Mouse (Mus musculus) inflammation-experienced regulatory T-cells, adult 6 months (primary cell): Measurements from ENCODE around the gene Dctn1. TPM values are rescaled to one million over a fixed set of nuclear protein-coding genes. Genes with fewer than 3 reads are reported as not detected.

Experiments
- ATAC-seq: one replicate; pipeline ENCODE4 v1.8.0; 2017
- polyA plus RNA-seq, 3 experiments: library from polyadenylated mRNA; unstranded; fragments of 100-300 nt; shearing (Covaris generic); gene quantifications; one replicate each; pipeline ENCODE4 v1.2.1; 2017

Dctn1 gene
- 10 to 100 TPM; 15.5 to 21.0 (median 16.1) TPM for polyA plus RNA-seq

DNA sequence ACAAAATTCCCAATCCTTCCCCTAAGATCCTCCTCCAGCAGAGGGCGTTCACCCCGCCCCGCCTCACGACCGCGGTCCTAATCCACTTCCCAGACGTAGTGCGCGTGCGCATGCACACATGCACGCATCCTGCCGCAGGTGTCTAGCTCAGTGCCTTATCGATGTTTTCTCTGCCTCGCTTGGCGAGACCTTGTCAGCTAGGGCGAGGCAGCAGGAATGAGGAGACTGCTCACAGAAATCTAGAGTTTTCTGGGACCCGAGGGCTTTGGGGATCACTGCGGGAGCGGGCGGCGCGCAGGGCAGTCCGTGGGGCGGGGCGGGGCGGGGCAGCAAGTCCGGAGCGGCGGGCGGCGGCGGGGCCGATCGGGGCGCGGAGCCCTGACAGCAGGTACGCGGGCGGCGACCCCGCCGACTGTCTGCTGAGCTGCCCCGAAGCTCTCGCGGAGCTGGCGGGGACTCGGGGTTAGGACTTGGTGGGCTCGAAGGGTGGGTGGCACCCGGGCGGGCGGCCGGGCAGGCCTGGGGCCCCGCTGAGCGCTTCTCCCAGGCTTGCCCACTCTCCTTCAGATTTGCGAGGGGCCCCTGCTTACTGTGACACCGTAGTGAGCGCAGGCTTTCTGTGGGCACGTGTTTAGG lies at the start of gene Dctn1:
TSS of gene Dctn1 (plus strand) at position 314 of the 636 bp plus-strand sequence.
- ATAC-seq: peak; percentile 82

DNA sequence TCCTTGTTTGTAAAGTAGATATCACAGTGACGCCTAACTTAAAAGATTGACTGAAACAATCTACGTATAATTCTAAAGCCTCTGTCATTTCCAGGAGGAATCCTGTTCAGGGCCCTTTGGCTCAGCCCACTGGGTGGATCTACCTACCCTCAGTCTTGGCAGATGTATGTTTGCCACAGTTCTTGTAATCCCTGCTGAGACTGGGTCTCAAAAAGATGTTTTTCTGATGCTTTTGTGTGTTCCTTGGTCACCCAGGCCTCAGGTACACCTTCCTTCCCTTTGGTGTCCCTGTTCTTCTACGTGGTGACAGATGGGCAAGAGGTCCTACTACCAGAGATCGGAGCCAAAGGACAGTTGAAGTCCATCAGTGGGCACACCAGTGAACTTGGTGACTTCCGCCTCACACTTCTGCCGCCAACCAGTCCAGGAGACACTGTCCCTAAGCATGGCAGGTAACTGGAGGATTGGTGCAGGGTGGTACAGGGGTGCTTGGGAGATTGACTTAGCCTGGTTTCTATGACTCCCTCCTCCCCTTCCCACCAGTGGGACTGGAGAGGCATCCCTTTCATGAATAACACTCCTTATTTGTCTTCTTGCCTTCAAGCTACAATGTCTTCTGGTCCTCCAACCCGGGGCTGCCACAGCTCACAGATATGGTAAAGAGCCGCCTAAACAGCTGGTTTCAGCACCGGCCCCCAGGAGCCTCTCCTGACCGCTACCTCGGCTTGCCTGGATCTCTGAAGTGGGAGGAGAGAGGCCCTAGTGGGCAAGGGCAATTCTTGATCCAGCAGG lies 49.2 kb upstream of the Dctn1 start:
- ATAC-seq: no peak

DNA sequence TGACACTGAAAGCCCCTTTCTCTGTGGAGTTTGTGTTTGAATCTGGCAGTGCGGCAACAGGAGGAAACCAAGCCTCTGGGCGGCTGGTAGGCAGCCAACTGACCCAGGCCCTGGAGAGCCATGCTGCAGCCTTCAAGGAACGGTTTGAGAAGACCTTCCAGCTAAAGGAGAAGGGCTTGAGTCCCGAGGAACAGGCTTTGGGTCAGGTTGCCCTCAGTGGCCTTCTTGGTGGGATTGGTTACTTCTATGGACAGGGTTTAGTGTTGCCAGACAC lies 48.6 kb upstream of the Dctn1 start:
- ATAC-seq: no peak

DNA sequence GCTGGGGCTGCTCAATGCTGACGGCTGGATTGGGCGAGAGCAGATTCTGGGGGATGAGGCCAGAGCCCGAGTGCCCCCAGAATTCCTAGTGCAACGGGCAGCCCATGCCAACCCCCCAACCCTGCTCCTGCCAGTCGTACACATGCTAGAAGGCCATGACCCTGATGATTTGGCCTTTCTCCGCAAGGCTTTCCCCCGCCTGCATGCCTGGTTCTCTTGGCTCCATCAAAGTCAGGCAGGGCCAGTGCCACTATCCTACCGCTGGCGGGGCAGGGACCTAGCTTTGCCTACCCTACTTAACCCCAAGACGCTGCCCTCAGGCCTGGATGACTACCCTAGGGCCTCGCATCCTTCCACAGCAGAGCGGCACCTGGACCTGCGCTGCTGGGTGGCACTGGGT lies 48.1 kb upstream of the Dctn1 start:
- no peak for ATAC-seq

DNA sequence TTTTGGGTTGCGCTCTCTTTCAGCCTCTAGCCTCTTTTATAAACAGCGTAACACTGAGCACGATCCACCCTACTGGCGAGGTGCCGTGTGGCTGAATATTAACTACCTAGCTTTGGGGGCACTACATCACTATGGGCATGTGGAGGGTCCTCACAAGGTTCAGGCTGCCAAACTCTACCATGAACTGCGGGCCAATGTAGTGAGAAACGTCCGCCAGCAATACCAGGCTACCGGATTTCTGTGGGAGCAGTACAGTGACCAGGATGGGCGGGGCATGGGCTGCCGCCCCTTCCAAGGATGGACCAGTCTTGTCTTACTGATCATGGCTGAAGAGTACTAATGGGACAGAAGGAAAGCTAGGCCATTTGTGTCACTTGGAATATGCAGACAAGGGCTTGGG lies 47.4 kb upstream of the Dctn1 start:
- no peak for ATAC-seq

DNA sequence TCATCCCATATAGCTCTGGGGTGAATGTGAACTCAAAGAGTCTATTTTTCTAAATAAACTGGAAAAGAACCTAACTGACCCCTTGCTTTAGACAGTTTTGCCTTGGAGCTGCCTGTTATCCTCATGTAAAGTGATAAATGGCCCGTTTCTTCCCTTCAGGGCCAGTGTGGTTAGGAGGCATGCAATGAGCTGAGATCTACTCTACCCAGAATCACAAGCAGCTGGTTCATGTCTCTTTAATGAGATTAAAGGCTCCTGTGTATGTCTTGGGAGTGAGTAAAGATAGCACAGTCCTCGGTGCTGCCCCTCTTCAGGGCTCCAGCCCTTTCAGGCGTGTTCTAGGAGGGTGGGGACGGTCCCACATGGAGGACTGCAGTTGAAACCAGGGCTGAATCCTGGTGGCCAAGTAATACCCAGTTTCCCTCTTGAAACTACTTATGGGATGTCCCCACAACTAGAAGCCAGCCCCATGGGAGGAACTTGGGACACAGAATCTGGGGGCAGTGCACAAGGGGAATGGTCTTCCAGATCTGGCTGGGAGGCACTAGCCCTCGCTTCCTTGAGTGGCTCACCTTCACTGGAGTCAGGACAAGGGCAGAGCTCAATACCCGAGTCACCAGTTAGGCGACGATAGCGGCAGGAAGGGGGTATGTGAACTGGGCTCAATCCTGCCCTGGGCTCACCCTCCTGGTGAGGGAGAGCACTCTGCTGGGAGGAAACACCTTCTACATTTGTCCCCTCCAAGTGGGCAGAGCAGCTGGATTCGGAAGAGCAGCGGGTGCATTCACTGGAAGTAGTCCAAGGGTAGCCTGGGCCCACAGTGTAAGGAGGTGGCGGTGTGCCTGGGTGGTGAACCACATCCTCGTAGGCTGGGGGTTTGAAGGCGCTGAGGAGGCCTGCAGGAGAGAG lies 46.6 kb upstream of the Dctn1 start:
- no peak for ATAC-seq

DNA sequence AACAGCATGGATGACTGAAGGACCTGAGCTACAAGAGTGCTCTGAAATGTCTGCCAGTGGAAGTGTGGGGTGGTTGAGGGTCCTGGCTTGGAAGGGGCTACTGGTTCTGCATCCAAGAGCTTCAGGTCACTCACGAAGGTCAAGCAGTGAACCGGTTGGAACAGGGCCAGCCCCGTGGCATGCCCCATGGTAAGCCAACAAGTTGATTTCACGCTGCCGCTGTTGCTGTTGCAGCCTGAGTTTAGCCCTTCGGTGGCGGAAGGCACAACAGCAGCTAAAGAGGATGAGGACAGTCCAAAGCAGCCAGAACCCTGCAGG lies 46.0 kb upstream of the Dctn1 start:
- no peak for ATAC-seq

DNA sequence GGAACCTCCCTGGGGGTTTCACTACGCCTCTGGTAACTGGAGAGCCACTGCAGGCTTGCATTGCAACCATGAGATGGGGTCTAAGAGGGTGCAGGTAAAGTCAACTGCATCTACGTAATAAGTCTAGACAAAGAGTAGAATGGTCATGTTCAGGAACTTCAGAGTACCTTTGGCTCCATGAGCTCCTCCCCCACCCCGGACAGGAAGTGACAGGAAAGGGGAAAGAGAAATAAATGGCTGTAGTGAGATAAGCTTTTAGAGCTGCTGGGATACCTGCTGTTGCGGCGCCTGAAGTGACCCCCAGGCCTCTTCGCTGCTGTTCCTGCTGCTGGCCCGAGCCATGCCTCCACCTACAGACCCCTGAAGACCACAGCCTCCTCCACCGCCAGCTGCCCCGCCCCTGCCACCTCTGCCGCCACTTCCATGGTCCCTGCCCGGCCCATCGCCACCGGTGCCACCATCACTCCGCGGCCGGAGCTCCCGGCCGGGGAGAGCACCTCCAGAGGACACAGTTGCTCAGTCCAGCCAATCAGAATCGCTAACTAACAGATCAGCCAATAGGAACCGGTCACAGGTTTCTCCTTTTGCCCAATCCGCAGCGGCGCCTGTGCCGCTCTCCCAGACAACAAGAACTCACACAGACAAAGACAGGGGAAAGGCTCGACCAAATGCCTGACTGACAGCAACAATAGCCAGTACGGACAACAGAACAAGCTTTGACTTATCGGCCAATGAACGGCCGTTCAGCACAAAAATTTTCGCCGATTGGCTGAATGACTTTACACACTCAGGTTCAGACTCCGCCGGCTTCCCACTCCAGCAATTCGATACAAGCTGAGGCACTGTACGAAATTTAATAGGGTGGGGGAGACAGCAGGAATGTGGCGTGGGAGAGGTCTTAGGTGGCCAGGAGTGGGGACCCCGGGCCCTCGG lies 44.5 kb upstream of the Dctn1 start, which contains the start of gene Wbp1:
TSS of gene Wbp1 (minus strand) at position 630 of the 933 bp plus-strand sequence.
- ATAC-seq: peak; percentile 92

DNA sequence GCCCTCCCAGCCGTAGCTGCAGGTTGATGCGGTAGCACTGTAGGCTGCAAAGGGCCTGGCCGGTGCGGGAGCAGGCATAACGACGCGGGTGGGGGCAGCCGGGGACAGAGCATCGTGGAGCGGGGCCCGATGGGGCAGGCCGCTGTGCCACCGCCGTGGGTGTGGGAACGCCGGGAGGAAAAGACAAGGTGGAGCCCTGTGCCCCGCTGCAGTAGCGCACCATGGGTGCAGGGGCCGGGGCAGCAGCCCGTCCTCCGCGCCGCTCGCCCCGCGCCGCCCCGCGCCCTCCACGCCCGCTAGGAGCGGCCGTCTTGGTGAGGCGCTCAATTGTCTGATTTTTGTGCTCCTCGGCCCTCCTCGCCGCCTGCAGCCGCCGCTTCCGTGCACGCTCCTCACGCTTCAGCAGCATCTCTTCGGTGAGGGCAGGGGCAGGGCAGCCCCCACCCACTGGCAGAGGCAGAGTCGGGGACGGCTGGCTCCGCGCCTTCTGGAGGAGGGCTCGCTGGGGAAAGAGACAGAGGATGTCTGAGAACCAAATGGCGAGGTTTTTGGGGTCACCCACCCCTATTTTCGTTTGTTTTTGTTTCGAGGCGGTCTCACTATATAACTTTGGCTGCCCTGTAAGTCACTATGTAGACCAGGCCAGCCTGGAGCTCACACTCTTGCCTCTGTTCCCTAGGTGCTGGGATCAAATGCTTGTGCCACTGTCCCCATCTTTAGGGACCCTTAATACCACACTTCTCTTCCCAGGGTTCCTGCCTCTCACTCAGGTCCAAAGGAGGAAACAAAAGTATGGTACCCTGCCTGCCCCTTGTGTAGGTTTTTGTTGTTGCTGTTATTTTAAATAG lies 43.6 kb upstream of the Dctn1 start:
- ATAC-seq: peak; percentile 5

DNA sequence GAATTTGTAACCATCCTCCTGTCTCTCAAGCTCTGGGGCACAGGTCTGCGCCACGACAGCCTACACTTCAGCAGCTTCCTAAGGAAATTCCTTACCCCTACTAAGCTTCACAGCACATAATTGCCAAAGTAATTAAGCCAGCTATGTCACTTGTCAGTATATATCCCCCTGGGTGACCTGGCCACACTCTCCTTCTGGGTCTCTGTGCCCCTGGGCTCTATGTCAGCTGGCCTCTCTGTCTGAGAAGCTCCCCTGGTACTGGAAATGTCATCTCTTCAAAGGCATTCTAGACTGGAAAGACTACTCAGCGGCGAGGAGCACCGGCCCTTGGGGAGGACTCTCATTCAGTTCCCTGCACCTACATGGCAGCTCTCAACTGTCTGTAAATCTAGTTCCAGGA lies 42.8 kb upstream of the Dctn1 start:
- ATAC-seq: no peak

DNA sequence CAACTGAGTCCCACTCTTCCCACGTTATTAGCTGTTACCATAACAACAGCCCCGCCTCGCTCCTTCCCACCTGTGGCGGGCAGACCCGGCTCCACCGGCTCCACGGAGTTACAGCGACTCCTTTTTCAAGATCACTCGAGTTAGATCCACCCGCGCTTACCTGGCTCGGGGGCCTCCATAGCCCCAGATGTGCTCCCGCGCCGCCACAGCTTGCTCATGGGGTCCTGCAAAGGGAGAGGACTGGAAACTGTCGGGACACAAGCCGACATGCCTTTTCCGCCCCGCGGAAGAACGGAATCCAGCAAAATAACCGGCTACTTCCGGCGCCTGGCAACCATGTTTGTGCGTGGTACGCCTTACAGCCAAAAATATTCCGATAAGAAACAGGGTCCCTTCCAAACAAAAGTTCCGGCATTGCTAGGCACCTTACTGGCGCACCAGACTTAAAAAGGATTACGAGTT lies 40.8 kb upstream of the Dctn1 start:
- peak; percentile 47 for ATAC-seq

DNA sequence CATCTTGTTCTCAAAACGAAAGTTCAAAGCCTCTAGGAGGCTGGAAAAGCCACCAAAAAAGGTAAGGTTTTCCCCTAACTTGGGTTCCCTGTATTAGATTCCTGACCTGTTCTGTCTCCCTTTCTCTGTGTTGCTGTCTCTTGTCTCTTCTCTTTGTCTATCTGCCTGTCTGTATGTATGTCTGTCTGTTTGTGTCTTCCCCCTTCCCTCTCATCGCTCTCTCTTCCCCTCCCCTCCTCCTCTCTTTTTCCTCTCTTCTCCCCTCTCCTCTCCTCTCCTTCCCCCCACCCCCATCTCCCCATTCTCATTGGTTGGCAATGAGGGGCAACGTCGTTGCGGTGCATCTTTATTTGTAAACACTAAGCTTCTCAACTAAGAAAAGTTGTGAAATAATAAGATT lies 40.4 kb upstream of the Dctn1 start, which contains the start of gene Ino80b:
TSS of gene Ino80b (minus strand) at position 101 of the 400 bp plus-strand sequence.
- ATAC-seq: no peak

DNA sequence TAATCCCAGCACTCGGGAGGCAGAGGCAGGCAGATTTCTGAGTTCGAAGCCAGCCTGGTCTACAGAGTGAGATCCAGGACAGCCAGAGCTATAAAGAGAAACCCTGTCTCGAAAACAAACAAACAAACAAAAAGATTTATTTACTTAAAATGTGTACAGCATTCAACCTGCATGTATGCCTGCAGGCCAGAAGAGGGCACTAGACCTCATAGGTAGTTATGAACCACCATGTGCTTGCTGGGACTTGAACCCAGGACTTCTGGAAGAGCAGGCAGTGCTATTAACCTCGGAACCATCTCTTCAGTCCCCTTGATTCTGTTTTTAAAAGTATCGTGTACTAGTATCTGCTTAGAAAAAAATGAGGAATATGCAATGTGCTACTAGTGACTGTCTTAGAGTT lies 38.3 kb upstream of the Dctn1 start:
- ATAC-seq: no peak

DNA sequence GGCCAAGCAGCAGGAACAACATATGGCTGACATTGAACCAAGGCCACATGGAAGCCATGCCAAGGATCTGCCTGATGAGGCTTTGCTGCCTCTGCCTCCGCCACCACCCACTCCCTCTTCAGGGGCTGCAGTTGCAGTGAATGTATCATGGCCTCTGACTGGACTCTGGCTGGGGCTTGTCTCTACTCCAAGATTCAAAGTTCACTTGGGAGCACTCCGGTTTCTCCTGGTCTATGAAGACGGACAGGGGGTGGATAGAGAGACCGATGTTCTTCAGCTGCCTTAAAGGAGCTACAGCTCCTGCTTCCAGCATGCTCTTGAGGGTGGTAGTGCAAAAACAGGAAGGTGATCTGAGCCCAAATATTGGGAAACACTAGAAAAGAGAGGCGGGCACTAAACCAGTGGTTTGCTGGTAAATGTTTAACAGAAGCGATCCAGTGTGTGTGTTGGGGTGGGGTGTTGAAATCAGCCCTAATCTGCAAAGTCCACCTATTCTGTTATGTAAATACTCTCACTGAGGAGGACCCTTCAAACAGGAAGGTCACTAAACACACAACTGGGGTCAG lies 34.2 kb upstream of the Dctn1 start:
- no peak for ATAC-seq

DNA sequence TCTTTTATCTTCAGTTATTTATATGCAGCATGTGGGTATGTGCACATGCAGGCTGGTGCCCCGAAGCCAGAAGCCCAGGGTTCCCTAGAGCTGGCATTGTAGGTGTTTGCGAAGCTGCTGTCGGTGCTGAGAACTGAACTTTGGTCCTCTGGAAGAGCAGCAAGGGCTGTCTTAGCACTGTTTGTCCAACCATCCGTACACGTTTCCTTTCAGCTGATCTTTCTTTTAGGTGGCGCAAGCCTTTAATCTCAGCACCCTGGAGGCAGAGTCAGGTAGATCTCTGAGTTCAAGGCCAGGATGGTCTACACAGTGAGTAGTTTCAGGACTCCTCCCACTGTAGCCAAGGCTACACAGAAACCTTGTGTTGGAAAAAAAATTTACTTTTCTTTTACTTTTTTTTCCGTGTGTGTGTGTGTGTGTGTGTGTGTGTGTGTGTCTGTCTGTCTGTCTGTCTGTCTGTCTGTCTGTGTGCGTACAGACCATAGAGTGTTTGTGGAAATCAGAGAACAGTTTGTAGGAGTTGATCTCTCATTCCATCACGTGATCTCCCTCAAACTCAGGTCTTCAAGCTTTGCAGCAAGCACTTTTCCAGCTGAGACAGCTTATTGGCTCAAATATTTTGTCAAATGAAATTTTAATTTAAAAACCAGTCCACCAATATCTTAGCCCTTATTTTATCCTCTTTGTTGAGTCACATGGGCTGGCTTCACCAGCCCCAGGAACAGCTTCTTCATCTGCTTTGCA lies 33.4 kb upstream of the Dctn1 start:
- no peak for ATAC-seq

DNA sequence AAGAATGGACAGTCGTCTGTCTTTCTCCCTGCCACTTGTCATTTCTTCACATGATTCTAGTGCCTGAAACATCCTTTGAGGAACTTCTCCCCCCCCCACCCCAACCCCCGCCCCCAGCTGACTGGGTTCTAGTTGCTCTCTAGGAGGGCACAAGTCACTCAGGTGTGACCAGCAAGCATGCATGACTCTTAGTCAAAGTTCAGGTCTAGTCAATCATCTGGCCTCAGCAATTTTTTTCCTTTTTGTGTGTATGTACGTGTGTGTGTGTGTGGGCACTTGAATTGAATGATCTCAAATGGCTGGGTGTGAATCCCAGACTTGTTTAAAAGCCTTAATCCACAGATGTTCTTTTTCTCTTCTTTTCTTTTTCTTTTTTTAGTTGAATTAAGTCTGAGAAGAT lies 31.5 kb upstream of the Dctn1 start:
- ATAC-seq: no peak

DNA sequence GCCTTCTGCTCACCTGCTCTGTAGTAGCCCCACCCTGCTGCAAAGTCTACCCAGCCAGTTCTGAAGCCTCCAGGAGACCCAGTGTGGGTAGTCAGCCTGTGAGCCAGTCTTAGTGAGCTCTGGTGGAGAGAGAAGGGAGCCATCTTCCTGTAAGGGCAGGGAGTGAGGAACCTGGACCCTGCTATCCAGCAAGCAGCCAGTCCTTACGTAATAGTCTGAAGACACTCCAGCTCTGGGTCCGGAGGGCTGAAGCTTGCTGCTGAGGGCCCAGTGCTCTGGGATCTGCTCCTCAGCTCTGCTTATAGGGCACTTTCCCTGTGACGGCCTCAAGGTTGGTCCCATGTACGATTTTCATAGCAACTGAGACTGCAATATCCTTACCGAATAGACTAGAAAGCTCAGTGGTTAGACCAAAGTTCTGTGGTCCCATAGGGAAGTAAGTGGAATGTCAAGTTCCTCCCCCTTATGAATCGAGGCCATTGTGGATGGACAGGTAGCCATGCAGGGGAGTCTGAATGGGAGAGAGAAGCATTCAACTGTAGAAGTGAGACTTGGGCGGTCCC lies 30.7 kb upstream of the Dctn1 start, which contains the start of gene Rtkn:
TSS of gene Rtkn (plus strand) at position 513 of the 563 bp plus-strand sequence.
- ATAC-seq: no peak

DNA sequence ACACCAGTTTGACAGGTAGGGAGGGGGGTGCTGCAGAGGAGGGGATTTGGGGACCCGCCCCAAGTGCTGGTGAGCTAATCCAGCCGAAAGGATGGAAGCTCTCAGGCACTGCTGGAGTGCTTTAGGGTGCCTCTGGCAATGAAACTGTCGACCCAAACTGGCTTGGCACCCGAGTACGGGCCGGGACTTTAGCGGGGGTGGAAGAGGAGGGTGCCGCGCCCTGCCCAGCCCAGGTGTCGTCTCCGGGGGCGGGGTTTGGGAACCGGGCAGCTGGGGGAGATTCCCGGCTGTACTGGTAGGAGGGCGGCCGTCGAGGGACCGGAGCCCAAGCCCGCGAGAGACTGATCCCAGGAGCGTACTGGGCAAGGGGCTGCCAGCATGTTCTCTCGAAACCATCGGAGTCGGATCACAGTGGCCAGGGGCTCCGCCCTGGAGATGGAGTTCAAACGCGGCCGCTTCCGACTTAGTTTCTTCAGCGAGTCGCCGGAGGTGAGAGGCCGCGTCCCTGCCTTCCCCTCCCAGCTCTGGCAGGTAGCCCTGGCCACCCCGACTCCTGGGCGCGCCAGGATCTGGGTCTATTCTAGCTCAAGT lies 30.1 kb upstream of the Dctn1 start:
- peak; percentile 28 for ATAC-seq

DNA sequence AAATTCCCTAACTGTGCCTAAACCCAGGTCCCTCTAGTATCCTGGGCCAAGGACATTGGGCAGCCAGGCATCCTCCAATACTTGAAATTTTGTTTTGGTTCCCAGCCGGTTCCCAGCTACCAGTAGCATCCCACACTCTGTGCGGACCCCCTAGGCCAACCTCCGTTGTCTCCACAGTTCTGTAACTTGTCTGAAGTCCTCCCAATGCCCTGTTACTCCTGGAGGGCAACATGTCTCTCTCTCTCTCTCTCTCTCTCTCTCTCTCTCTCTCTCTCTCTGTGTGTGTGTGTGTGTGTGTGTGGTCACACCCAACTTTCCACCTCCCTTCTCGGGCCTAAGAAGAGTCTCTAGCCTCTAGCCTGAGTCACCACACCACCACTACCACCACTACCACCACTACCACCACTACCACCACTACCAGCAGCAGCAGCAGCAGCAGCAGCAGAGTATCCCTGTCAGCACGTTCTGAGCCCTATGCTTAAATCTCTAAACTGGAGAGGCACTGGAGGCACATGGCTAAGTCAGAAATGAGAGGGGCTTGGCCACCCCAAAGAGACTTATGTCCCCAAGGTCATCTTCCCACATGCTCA lies 29.3 kb upstream of the Dctn1 start:
- ATAC-seq: no peak
